Mouse (Mus musculus) CD4-positive helper T cell, adult 2 months (primary cell): ENCODE results near the gene 4921511C20Rik.

Source experiments
- DNase-seq: peaks from one replicate; pipeline ENCODE4 v3.0.0-alpha.2; 2012; ENCODE audit warnings: low read depth, missing footprints, low spot score

The 4921511C20Rik gene

DNA sequence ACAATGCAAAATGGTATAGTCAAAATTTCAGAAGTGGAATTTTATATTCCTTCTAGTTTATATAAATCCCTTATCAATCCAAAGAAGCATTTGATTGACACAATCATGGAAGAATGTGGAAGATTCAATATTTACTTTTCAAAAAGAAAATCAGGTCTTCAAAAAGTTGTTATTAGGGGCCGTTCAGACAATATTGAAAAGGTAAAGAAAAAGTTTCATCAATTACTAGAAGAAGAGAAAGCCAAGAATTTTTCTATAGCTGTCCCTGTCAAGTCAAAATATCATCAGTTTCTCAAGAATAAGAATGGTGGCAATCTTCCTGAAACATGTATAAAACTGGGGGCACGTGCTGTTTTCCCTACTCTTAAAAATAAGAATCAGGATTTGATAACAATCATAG lies at the start of gene 4921511C20Rik:
Gene 4921511C20Rik, plus strand, starts transcription at position 301 of the 400 bp plus-strand sequence.
- DNase-seq: no peak
